Mouse (Mus musculus) cerebellum, adult 11 months (tissue): ENCODE measurements at regions not wholly inside any gene's neighbourhood (a gene's known extent, or its start where the extent isn't known, plus 50 kb on each side); places are given as distances from the start of the nearest gene placed in this dataset.

ENCODE experiments used
- DNase-seq: peaks from one replicate; pipeline ENCODE4 v3.0.0; 2022

DNA sequence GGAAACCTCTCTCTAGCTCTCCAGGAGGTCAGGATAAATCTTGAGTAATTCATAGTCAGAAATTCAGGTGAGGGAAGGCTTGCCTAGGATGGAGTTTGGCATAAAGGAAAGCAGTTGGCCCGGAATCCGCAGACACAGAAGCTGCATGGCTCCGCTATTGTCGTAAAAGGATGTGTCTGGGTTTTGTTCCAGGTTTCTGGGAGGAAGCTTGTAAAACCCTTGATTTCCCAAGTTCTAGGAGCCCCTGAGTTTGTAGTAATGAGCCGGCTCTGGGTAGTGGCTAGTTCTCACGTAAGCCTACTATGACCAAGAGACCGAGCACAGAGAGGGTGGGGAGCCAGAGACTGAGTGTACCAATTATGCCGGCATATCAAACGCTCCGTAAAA lies 52.7 kb upstream of the Gm21915 start:
- no peak for DNase-seq

DNA sequence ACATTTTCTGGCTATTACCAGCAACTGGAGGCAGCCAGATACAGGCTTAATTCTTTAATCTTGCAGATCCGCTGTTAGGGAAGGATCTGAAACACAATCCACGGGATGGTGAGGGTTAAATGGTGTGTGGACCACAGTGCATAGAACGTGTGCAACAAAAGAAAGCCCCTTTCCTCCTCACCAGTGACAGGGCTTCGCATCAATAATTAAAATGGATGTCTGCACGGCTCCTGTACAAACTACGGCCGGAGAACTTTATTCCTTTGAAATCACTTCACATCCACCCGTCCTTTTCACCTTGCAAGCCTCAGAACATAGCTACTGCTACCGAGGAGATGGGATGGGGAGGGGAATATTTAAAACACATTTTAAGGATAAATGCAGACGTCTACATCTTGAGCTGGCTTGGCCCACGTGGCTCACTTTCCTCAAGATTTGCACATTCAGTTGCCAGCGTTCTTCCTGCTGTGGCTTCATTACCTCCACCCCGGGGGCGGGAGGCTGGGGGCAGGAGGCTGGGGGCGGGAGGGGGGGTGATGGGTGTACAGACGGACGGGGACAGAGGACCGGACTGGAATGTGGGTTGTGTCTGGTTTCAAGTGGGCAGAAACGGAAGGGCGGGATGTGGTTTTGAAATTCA lies 53.3 kb upstream of the Gm21915 start:
- no peak for DNase-seq

DNA sequence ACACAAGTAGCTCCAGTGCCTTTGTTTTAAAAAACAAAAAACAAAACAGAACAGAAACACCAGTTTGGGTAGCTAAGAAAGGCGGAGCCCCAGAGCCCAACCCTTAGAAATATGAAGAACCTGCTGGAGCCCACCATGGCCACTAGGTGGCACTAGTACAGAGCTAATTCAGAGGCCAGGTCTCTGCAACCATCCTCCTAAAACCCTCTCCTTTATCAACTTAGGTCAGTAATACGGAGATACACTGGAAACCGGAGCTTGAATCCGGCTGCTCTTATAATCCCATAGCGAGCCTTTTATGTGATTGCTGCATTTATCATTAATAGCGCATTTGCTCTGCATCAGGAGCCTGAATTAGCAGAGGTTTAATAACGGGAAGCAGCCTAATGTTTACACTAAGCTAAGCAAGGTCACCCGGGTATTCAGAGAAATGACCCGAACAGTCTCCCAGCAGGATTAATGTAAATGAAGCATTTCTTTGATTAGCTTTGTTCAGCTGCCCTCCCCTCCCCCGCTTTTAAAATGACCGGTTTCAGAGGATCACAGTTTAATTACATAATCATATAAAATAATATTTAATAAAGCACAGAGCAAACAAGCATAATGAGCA lies 53.9 kb upstream of the Gm21915 start:
- peak; percentile 77 for DNase-seq

DNA sequence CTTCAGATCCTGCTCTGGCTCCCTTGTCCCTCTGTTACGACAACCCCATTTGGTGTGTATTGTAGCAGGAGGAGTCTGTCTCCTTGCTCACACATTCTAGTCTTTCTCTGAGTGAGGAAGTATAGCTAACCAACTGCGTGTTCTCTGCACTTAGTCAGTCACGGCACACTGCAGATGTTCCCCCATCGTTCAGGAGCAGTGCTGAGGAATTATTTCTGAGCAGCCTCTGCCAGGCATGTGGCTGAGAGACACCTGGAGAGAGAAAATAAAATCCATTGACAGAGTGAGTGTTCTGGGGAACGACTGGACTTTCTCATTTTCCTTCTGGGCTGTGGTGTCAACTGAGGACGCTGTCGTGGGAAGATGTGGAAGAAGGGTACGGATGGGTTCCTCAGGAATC lies 54.5 kb upstream of the Gm21915 start:
- DNase-seq: no peak

DNA sequence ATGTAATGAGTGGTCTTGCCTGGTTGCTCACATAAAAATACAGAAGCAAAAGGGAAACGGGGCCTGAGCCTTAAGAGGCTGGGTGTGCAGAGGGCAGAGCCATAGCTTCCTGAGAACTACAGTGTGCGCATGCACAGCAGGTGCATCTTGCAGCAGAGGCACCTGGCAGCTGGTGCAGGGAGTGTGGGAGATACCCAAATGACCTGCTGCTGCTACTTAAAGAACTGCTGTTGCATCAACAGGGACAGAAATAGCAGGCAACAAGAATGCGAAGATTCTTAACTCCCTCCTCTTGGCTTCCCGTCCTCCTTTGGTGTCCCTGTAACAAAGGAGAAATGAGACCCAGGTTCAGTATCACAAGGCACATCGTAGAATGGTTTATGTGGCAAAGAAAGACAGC lies 56.3 kb upstream of the Gm21915 start:
- no peak for DNase-seq

DNA sequence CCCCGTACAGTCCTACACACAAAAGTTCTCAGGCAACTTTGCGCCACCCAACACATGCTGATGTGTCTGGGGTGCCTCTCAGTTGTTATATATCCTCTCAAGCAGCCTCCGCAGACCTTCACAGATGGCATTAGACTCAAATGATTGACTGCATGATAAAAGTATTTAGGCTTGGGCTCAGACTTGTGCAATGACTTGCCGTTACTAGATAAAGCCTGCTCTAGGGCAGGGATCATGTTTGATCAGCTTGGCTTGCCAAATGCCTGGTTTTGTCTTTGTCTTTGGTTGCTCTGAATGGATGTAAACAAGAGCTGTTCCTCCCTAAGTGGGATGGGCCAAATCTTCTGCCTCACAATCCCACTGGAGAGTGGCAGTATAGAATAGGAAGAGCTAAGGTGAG lies 57.2 kb upstream of the Gm21915 start:
- no peak for DNase-seq

DNA sequence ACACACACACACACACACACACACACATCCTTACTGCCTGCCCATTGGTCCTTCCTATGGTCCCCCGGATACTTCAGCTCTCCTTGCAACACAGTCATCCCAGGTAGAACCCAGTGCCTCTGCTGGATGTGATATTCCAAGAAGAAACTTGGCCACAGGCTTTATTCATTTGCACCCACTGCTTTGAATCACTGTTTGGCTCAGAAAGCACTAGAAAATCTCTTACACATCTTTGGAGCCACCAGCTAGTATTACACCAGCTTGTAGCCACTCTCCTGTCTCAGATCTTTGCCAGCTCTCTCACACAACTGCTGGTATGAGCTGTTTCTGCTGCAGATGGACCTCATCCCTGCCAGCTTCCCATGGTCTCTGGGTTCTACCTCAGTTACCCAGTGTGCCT lies 57.7 kb upstream of the Gm21915 start:
- no peak for DNase-seq

DNA sequence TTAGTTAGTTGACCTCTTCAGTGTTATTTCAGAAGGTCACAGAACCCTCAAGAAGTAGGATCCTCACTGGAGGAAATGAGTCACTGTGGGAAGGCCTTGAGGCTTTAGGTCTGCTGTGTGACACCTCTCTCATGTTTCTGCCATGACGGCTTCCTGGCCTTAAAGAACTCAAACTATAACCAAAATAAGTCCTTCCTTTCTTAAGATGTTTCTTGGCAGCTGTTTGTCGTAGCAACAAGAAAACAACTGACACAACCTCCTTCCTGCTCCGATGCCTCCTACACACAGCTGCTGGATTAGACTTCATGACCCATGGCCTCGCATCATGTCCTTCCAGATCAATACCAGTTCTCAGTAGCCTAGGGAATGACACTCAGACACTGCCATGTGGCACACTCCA lies 58.1 kb upstream of the Gm21915 start:
- DNase-seq: no peak

DNA sequence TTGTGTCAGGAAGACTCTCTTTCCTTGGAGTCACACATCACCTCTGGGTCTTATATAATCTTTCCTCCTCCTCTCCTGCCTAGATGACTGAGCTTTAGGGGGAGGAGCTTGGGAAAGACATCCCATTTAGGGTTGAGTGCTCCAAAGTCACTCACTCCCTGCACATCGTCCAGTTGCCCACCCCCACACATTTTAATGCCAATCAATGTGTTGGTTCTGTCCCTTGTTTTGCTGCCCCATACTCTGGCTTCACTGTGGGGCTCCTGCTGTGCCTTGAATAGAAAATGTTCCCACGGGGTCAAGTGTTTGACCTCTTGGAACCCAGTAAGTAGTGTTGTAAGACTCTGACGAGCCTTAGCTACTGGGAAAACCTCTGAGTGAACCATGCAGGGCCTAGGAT lies 58.8 kb upstream of the Gm21915 start:
- DNase-seq: no peak

DNA sequence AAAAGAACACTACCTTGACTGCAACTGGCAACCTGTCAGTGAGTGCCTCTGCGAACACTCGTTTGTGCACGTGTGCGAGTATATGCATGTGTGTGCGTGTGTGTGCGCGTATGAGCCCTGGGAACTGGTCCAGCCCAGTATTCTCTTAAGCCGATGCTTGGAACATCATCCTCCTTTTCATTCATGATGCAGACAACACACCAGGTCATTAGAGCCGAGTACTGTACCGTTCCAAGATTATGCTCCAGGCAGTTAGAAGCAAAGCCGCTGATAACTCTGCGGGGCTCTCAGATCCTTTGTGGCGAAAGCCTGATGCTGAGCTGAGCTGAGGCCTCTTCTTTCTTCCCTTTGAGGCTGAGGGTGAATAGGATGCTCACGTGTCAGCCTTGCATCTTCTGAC lies 61.8 kb upstream of the Gm21915 start:
- DNase-seq: no peak

DNA sequence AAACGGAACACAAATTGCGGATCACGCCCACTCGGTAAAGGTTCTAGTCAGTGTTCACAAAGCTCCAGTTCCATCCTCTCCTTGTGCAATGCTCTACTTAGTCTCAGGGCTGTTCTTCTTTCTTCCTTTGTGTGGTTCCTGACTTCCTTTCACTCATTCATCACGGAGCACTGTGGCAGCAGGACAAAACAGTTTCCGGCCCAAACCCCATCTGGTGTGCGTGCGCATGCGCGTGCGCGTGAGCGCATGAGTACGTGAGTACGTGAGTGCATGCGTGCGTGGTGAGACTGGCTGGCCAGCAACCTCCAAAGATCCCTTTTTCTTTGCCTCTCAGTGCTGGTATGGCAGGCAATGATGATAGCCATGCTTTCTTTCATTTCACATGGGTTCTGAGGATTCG lies 62.5 kb upstream of the Gm21915 start:
- no peak for DNase-seq

DNA sequence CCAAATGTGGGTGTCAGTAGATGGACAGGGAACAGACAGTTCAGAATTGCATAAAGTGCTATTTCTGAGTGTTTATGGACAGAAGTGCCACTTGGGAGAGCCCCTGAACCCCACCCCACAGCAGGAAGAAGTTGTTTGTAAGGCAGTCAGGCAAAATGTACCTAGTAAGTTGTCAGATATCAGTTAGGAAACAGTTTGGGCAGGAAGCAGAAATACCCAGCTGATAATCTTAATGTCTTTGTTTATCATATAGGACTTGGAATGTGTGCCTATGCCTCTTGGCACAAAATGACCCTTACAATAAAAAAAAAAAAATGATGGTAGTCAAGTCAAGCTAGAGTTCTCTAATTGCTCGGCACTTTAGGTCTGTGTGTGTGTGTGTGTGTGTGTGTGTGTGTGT lies 66.9 kb upstream of the Gm21915 start:
- DNase-seq: no peak

DNA sequence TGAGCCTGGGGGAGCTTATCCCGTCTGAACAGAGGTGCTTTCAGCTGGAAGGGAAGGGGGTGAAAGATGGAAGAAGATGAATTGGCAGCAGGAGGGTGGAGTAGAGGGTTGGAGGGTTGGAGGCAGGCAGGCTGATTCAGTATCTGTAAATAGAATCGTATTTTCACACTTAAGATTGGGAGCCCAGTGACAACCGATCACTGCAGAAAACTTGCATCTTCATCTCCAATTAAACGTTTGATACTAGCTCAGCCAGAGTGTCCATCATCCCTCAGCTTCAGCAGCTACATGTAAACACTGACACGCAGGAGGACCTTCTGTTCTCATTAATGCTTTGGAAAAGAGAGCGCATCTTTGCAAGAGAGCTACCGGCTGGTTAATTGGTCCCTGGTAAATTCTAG lies 67.2 kb upstream of the Gramd1b start:
- no peak for DNase-seq

DNA sequence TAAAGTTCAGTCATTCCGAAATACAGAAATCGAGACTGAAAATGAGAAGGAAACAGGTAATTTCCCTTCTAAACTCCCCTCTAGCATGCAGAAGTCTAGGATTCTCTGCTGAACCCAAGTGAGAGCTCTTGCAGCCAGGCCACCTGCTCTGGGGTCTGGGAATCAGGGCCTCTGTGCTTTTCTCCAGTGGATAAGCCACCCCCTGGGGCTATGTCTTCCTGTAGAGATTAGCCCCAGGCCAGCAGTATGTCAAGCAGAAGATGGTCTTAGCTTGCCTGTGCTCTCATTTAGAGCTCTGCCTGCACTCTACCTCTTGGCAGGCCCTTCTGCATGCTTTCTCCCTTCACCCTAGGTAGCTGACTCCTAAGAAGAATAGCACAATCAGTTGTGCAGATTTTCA lies 56.2 kb upstream of the Gramd1b start:
- DNase-seq: no peak

DNA sequence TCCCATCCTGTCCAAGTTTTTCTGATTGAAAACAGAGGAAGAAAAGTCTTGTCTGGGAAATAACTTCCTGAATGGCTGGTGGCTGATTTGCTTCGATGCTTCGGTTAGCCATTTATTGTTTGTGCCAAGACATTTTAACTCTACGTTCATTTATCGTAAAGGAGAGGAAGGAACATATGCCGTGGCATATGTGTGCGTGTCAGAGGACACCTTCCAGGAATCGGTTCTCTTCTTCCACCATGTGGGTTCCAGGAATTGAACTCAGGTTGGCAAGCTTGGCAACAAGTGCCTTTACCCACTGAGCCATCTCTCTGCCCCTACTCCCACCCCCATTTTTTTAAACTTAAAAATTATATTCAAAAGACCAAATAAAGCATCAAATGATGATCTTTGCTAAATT lies 55.4 kb upstream of the Gramd1b start:
- no peak for DNase-seq

DNA sequence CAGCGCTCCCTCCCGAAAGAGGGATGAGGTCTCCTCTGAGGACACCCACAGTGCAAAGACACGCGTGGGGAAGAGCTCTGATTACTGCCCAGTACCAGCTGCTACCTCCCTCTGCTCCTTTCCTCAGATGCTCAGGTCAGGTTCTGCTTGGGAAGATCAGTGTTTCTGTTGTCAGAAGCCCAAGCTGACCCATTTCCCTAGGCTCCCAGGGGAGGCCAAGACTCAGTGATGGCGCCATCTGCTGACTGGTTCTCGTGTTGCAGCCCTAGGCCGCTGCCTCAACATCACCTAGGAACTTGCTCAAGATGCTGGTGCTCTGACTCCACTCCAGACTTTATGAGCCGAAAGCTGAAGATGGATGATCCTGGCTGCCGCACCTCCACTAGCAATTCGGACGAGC lies 52.4 kb upstream of the Gramd1b start:
- DNase-seq: peak; percentile 92

DNA sequence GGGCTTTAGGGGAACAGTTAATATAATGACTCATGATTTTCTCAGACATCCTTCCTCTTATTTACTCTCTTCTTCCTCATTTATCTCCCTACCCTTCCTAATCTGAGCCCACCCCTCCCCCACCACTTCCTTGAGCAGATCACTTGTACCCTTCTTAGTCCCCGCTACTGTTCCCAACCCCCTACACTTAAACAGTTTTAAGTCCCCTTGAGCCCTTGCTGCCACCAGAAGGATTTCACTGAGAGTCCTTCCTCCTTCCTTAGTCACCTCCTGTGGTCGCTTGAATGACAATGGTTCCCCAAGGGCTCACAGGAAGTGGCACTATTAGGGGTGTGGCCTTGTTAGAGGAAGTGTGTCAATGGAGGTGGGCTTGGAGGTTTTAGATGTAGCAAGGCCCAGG lies 50.7 kb upstream of the Gramd1b start:
- no peak for DNase-seq
